Mouse (Mus musculus) adipocyte (in vitro differentiated cells): ENCODE measurements around the gene Sash1.

Source experiments
- DNase-seq: peaks from one replicate; pipeline ENCODE4 v3.0.0-alpha.2; 2016; ENCODE audit warnings: low spot score

The Sash1 gene

DNA sequence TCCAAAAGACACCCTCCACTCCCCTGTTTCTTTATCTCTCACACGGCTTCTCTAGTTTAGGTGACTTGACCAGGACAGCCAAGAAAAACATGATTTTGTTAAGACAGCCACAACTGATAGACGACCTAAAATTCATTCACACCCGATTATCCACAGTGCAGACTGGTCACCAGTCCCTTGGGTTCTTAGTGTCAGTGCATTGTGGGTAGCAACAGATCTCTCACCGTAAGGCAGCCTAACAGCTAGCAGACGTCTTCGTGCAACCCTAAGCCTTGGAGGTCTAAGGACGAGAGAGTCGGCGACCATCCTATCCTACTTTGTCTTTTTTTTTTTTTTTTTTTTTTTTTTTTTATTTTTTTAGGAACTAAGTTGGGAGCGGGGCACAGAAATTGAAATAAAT lies 34.2 kb downstream of the Sash1 start:
- no peak for DNase-seq

DNA sequence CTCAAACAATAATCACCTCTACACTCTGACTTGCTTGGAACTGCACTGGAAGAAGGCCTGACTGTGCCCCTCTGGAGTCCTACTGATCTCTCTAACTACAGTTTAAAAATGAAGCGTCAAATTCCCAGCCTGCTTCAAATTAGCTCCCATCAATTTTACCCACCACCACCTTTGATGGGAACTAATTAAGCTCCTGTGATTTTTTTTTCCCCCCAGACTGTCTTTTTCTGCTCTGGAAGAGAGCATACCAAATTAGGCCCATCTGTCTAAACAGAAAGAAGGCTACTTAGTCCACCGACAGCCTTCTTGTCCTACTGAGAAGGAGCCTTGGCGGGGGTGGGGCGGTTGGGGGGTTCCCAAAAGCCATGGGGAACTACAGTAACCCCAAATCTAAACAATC lies 37.9 kb downstream of the Sash1 start:
- DNase-seq = no peak

DNA sequence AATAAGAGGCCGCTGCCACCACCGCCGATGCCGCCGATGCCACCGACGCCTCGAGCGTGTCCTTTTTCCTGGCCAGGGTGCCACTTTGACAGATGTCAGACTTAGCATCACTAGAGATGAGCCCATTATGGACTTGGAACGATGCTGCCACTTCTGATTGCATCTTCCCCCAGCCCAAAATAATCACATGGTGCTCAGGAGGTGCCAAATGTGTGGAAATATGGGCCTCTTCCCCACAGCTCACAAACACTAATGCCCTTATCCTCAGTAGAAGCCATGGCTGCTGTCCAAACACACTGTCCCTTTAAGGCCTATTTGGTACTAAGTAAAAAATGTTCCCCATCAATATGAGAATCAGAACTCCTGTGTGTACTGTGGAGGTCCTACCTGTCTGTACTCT lies 39.6 kb downstream of the Sash1 start:
- peak; percentile 28 for DNase-seq

DNA sequence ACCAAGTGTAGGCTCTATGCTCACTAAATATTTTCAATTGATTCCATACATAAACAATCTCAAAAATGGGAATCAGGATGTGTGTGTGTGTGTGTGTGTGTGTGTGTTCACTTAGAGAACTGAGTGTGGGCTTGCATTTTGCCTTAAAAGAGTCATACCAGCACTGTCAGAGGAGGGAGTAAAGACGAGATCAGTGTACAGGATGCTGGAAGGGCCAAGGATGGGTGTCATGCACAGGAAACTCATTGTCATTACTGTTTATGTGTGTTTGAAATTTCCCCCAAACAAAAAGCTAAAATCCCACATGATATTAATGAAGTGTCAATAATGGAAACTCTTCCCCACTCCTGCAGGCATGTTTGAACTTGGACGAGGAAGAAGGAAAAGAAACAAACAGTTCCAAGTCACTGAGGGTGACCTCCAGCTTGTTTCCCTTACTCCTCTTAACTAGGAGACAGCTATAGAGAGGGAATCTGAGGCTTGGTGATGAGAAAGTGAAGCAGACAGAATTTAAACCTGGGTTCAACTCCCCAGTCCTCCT lies 40.6 kb downstream of the Sash1 start:
- DNase-seq = no peak

DNA sequence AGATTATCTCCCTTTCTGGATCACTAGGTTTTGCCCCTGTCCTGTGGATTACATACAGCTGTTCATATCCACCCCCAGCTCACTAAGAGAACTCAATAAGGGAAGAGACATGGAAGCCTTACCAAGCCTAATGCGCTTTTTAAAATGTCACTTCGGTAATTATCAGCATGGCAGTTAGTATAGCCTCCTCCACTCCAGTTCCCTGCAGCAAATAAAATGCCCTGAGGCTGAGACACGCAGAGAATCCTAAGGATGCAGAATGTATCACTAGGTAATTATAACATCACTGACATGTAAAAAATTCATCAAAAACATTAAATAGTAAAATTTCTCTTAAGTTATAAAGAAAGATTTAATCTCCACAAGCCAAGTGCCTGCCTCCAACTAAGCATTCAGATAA lies 45.9 kb downstream of the Sash1 start:
- no peak for DNase-seq

DNA sequence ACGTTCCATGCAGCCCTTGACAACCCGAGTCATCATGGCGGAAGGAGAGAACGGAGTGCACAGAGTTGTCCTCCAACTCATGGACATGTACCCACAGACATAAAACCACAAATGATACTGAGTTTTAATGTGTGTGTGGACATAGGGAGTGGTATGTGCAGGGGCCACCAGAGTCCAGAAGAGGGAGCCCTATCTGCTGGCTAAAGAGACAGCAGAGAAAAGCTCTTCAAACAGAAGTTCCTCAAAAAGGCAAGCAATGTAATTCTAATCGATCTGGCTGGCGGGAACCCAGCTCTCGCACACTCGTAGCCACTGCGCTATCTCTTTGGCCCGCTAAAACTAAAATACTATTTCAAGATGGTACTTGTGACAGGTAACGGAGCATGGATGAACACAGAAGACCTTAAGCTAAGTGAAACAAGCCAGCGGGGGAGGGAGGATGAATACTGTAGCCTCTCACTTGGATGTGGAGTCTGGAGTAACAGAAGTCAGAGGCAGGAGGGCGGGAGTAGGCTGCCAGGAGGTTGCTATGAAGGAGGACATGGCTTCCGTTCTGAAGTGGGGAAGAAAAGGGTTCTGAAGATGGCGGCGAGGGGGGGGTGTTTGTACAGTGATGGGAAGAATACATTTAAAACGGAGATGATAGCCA lies 51.9 kb downstream of the Sash1 start:
- DNase-seq = peak; percentile 30

DNA sequence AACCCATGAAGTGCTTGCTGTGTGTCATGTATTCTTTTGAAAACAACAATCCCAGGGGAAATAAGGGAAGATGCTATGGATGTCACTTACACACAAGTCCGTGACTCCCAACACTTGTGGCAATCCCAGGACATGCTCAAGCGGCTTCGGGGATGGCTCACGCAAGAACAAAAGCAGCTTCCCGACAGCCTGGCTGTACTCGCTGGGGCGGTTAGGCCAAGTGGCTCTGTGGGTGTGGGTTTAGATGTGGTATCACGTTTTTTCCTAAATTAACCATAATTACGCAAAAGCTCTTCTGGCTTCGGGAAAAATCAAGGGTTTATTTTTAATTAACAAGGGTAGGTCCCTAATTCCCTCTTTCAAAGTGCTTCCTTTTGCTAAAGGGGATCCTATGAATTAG lies 59.6 kb downstream of the Sash1 start:
- DNase-seq = no peak

DNA sequence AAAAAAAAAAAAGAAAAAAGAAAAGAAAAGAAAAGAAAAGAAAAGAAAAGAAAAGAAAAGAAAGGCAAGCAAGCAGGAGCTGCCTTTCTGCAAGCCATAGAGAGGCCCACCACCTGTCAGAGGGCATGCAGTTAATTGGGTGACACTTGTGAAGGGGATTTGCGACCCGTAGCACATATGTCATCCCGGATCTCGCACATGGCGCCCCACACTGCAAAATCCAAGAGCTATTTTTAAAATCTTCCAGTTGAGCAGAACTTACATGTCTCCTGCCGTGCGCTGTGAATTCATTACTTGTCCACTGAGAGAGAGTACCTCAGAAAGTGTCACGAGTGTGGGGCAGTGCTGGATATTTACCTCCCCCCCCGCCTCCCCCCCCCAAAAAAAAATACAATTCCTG lies 60.0 kb downstream of the Sash1 start:
- no peak for DNase-seq

DNA sequence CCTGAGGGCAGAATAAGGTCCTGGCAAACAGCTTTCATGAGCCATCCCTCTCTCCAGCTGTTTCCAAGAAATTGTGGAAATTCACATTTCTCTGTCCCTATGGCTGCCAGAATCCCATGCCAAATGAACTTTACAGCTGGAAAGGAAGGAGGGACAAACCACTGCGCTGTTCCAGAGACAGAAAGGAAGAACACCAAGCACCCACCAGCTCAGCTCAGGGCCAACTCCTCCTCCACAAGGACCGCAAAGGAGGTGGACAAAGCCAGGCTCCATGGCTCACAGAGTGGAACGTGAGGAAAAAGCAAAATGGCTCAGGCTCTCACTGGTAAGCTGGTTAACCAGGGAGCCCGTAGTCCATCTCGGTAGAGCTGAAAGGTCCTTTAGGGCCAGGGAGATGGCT lies 67.8 kb downstream of the Sash1 start:
- peak; percentile 64 for DNase-seq

DNA sequence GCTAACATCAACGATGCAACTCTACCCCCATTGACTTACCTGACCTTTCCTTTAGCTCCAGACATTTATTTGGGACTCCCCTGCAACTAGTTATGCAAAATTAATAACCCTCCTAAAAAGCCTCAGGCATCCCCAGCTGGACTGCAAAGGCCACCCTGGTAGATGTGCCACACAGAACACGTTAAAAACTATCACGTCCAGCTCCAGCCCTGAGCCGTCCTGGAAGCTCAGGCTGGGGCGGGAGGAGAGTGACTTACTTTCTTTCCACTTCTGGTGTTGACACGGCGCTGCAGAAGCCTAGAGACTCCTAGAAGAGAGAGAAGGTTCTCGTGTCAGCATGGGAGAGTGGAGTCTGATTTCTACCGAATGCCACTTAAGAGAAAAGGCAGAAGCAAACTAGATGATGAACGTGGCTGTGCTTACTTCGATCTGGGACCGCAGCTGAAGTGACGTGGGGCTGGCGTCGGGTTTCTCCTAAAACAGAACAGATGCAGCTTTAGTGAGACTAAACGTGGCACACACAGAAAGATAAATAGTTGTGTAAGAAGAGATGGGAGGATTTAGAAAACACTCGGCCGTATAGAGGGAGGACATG lies 71.8 kb downstream of the Sash1 start:
- DNase-seq = no peak

DNA sequence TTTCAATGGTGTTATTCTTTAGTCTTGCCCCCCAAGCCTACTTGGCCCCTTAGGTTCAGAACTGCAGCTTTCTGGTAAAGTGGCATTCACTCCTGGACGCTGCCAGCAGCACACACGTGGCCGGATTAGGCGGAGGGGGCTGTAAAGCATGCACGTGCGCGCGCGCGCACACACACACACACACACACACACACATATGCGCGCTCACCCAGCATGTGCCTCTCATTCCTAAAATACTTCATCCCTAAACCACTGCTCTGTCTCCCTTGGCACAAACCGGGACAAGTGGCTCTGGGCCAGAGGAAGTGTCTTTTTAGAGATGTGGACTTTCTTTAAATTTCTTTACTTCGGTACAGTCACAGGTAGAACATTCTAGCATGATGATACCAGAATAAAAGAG lies 72.6 kb downstream of the Sash1 start:
- no peak for DNase-seq

DNA sequence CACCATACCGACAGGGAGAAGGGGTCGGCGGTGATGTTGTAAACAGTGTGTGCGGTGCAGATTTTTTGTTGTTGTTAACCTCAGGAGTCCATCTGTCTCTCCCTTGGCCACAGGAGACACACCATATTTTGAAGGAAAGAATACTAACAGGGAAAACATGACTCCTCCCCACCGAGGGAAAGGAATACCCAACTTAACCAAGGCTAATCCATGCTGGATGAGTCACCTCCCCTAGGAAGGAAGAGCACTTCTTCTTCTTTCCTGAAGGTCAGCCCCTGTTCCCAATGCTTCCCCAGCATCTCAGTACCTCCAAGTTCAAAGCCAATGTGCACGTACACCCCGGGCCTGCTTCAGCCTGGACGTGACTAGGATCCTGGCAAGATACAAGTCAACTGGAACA lies 73.1 kb downstream of the Sash1 start:
- no peak for DNase-seq

DNA sequence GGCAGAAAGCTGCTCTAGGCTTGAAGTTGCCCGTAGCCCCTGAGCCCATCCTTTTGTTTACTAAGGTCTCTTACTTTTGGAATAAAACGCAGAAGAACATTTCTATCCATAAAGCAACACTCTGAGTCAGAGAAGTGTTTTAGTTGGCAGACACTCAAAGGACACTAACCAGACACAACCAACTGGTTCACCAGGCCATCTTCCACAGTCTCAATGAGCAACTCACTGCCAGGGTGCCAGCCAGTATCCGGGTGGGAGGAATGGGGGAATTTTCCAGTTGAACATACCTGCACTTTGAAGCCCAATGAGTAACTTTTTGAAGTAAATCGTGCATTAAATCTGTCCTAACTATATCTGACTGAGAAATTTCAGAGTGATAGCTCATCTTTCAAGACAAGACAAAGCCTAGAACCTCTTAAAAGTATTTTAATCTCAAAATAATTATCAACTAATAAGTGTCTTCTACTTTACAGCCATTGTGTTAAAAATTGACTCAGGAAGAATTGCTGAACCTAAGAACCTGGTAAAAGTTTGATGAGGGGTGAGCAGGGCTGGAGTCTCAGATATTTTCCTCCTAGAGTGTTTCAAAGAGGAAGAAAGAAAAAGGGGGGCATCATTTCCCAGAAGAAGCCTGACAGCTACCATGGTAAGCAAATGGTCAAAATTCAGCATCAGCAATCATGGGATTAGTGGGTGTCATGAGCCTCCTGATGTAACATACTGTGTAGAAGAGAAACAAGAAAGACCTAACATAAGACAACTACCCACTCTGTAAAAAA lies 74.4 kb downstream of the Sash1 start:
- peak; percentile 36 for DNase-seq

DNA sequence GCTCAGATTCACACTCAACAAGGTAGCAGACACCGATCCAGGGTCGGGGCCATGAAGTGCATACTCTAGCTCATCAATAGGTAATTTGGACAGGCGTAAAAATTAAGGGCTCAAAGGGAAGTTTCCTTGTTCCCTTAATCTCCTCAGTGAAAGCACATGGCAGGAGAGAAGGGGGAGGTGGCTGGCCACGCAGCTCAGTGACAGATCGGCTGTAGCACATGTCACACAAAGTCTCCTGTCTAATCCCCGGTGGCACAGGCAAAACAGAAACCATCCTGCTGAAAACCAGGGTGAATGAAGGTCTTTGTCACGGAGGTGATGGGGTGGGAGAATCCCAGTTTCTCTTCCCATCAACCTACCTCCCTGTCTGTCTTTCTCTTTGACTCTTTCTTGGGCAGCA lies 75.4 kb downstream of the Sash1 start:
- no peak for DNase-seq

DNA sequence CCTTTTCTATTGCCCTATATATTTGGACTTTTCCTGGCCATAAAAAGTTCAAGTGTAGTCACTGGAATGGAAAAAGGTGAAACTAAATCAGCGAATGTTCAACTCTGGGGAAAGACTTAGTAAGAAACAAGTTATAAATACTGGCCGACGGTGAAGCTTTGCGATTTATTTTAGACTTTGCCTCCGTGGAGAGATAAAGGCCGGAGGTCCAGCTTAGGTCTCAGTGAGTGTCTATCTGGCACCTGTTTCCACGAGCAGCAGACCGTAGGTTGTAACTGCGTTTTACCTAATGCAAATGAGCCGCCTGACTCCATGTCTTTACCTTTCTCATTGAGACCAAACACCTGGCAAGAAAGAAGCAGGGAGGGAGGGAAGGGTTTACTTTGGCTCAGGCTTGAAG lies 77.5 kb downstream of the Sash1 start:
- no peak for DNase-seq

DNA sequence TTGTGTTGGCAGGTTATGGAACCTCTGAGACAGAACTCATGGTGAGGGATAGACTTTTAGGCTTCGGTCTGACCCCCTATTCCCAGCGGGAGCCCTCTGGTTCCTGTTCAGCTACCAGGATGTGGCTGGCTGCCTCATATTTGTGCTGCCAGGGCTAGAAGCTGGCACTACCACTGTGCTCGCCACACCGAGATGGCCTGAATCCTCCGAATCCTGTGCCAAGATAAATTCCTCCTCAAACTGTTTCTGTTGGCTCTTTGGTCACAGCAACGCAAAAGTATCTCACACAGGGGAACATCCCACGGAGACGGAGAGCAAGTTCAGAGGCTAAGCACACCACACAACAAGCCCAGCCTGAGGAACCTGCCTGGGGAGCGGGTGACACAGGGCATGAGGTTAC lies 78.3 kb downstream of the Sash1 start:
- peak; percentile 14 for DNase-seq

DNA sequence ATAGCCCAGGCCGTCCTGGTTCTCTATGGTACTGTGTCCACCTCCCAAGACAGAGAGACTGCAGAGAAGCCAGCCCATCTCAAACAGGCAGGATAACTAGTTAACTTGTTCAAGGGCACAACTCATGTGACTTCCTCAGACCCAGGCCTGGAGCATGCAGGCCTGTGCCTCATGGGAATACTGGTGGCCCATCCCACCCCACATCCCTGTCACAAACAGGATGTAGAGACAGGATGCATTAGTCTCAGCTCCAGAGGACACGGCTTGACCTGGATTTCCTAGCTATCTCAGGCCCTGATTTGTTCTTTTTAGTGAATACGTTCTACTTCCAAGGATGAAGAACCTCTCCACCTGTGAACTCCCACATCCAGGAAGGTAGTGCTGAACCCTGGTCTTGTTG lies 80.5 kb downstream of the Sash1 start:
- no peak for DNase-seq

DNA sequence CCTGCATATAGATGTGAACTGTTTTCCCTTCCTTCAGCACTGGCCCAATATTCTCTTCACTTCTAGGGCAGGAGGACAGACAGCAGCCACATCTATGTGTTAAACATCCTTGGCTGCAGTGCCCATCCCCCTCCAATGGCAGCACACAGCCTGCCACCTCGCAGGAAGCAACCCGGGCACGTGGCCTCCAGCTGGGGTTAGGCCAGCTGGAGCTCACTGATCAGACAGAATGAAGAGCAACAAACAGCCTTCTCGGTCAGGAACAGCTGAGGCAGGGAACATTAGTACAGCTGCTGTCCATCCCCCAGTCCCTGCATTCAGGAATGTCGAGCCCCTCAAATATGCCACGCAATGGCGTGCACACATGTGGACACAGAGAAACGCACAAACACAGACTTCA lies 81.6 kb downstream of the Sash1 start:
- DNase-seq = peak; percentile 41

DNA sequence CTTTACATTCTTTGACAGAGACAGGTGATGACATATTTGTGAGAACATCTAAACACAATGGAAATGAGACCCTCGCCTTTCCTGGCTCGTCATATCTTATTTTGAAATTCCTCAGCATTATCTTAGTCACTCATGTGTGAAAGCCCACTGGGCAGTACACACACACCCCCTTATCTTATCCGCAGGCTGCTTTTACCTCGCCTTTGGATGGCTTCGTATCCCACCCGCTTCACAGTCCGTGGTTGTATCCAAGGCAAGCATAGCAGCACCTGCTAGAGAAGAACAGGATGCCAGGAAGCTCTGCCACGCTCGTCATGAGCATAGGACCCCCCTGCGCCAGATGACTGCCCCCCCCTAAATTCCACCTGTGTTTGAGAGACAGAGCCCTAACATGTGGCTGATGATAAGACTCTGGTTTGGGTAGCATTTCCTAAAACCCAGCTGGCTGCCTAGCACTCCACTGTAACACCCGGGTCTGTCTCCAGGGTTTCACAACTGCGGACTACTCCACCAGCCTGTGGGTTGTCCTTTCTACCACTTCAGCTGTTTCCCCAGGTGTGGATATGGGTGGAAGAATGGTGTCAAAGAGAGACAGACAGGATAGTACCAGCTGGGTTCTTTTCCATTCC lies 84.0 kb downstream of the Sash1 start:
- no peak for DNase-seq

DNA sequence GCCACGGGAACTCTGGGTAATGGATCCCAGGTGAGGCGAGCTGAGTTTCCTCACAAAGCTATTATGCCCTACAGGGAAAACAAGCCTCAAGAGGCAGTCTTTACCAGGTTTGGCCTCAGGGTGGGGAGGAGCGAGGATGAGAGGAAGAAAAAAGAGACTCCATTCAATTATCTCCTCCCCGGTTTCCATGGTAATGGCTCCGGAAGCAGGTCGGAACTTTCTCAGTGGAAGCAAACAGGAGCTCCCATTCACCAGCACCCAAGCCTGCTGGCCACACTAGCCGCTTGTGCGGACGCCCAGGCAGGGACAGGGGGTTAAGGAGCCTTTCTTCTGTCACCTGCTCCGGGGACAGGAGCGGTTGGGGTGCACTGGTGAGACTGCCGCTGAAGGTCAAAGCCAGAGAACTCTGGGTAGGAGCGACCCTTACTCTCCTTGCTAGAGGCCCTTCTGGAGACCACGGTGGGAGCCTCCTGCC lies 84.7 kb downstream of the Sash1 start:
- no peak for DNase-seq

DNA sequence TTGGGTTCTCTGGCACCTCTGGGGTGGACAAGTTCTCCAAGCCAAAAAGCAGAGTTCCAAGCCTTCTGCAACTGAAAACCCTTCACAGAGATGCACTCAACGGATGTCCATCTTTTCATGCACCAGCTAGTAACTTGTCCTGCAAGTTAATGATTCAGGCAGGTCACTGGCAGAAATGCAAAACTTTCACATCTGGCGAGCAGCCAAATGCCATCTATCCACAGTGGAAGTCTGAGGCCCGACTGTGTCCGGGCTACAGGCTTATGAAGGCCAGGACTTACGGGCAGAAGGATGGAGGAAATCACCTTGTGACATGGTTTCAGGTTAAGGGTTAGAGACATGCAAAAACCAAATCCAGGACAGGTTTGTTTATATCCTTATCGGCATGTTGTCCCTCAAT lies 88.0 kb downstream of the Sash1 start:
- no peak for DNase-seq

DNA sequence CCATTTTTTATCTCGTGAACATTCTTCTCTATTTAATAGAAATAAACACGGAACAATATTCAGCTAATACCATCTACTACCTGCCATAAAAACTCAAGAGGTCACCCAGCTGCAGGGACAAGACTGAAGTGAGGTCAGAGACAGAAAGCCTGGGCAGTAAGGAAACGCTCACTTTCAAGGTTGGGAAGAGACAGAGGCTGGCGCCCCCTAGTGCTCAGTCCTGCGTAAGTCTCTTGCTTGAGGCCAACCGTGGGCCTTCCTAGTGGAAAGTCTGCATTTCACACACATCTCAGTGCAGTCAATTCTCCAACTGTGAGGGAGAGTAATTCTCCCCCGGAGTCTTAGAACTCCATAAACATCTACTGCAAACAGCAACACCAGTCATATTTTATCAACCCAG lies 90.5 kb downstream of the Sash1 start:
- DNase-seq = peak; percentile 86

DNA sequence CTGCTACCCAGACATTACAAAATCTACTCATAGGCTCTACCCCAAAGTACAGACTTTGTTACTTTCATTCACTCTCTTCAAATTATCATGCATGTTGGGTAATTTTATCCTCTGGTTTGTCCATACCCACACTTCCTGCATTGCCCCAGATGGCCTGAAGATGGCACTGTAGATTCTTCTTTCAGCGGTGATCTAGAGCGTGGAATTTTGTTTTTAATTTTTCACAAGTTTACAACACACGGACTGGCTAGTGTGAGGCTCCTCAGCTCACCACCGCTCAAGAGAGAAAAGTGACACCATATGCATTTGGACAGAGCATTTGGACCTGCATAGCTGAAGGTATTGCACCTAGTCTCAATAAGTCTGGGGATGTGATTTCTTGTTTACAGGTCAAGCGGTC lies 93.5 kb downstream of the Sash1 start:
- DNase-seq = peak; percentile 84
